Mouse (Mus musculus): ENCODE results near the gene Gm3776. TPM values are rescaled to one million over a fixed set of nuclear protein-coding genes. Genes with fewer than 3 reads are reported as not detected.
"Not testable (repeated sequence)": the region's sequence is repeated elsewhere in the genome, so short reads cannot be mapped to it uniquely, and the experiment has no call there.

The Gm3776 gene
- polyA plus RNA-seq, 1 experiment from 2014 or later = not detected

DNA sequence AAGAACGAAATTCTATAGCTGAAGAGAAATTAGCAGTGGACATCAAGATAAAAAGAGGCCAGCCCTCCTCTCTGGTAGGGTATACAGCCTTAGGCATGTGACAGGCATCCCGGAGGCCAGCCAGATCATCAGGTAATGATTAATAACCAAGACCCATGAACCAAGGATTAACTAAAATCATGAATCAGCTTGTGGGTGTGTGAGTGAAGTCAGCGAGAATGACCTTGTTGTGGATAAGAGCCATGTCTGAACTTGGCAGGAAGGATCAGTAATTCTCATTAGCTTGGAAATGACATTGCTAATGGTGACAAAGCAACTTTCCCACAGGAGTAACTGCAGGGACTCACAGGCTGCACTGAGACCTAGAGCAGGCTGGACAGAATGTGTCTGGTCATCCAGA lies 27.3 kb upstream of the Gm3776 start:
- not testable (repeated sequence) for H3K4me1 ChIP-seq; H3K4me3 ChIP-seq; H3K27ac ChIP-seq; ATAC-seq (ENCODE audit: low FRiP score, low read depth); H3K9ac ChIP-seq; H3K9me3 ChIP-seq; H3K36me3 ChIP-seq; H3K27me3 ChIP-seq; H3K4me2 ChIP-seq (replicated peaks)
- 47% methylated on average over 3 of the region's 3 CpGs for WGBS

DNA sequence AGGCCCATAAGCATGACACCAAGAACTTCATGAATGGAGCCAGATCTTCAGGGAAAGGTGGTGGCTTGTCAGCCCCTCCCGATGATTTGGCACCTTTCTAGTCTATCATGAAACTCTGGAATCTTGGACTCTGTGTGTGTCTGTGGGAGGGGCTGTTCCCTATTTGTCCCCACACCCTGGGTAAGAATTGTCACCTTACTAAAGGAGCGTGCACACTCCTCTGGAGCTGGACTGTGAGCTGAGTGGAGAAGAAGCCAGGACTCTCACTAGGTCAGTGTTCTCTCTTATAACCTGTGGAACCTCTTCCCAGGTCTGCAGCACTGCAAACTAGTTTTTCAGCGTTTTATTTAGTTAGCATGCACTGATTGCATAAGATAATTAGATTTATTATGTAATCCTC lies 26.5 kb upstream of the Gm3776 start, which contains the start of gene Gsta1:
TSS of gene Gsta1 (plus strand) at position 196 of the 400 bp plus-strand sequence.
- not testable (repeated sequence) for H3K27ac ChIP-seq; H3K27me3 ChIP-seq; H3K9ac ChIP-seq; H3K4me3 ChIP-seq; H3K4me1 ChIP-seq; H3K4me2 ChIP-seq (replicated peaks); ATAC-seq (ENCODE audit: low FRiP score, low read depth); H3K36me3 ChIP-seq; H3K9me3 ChIP-seq
- 70% methylated on average over 2 of the region's 3 CpGs for WGBS

DNA sequence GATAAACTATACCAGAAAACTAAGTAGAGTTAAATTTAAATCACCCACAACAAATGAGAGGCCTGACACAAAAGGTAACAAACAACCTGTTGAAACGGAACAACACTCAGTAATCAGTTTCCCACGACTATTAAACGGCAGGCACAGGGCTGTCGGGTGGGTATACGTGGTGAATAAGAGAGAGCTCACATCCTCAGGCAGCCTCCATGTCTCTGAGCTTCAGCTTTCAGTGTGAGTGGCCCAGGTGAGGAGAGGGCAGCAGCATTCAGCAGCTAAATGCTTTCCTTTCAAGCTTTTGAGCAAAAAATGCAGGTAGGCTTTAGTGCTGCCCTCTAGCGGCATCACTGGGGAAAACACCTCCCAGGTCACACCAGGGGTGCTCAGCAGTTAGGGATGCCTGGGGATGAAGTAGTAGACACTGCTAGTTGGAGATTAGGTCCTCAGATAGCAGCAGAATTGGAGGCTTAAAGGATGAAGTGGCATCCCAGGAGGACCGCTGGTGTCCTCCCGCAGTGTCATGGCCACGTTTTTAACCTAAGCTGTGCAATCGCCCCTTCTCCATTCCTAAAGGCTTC lies 23.7 kb upstream of the Gm3776 start:
- H3K27me3 ChIP-seq; H3K9ac ChIP-seq; H3K4me2 ChIP-seq (replicated peaks); H3K9me3 ChIP-seq; H3K4me3 ChIP-seq; ATAC-seq (ENCODE audit: low FRiP score, low read depth); H3K36me3 ChIP-seq; H3K27ac ChIP-seq; H3K4me1 ChIP-seq: not testable (repeated sequence)
- WGBS = no CpG with 5 or more reads among the region's 10 CpGs

DNA sequence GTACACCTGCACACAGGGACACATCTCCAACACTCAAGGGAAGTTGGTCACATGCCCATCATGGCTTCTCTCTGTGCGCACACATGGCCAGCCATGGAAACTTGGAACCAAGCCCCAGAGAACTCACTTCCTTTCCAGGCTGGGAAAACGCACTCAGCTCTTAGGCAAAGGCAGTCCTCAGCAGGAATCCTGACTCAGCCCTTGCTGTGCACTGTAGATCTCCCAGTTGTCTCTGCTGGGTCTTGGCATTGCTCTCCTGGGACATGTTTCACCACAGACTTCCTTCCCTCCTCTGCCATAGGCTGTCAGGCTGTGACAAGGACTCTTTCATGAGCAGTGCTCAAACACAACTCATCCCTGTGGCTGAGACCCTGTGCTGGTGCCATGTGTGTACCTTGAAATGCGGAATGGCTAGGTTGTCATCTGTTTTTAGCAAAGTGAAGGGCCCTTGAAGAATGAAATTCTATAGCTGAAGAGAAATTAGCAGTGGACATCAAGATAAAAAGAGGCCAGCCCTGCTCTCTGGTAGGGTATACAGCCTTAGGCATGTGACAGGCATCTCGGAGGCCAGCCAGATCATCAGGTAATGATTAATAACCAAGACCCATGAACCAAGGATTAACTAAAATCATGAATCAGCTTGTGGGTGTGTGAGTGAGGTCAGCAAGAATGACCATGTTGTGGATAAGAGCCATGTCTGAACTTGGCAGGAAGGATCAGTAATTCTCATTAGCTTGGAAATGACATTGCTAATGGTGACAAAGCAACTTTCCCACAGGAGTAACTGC lies 1.1 kb upstream of the Gm3776 start:
- not testable (repeated sequence) for H3K9me3 ChIP-seq; H3K27me3 ChIP-seq; ATAC-seq (ENCODE audit: low FRiP score, low read depth); H3K4me1 ChIP-seq; H3K9ac ChIP-seq; H3K27ac ChIP-seq; H3K36me3 ChIP-seq; H3K4me2 ChIP-seq (replicated peaks); H3K4me3 ChIP-seq
- WGBS = 58% methylated on average over 4 of the region's 4 CpGs

DNA sequence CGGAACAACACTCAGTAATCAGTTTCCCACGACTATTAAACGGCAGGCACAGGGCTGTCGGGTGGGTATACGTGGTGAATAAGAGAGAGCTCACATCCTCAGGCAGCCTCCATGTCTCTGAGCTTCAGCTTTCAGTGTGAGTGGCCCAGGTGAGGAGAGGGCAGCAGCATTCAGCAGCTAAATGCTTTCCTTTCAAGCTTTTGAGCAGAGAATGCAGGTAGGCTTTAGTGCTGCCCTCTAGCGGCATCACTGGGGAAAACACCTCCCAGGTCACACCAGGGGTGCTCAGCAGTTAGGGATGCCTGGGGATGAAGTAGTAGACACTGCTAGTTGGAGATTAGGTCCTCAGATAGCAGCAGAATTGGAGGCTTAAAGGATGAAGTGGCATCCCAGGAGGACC lies 2.8 kb downstream of the Gm3776 start:
- not testable (repeated sequence) for ATAC-seq (ENCODE audit: low FRiP score, low read depth); H3K4me2 ChIP-seq (replicated peaks); H3K27me3 ChIP-seq; H3K4me1 ChIP-seq; H3K4me3 ChIP-seq; H3K9ac ChIP-seq; H3K9me3 ChIP-seq; H3K36me3 ChIP-seq; H3K27ac ChIP-seq
- WGBS = 0% methylated on average over 1 of the region's 6 CpGs

DNA sequence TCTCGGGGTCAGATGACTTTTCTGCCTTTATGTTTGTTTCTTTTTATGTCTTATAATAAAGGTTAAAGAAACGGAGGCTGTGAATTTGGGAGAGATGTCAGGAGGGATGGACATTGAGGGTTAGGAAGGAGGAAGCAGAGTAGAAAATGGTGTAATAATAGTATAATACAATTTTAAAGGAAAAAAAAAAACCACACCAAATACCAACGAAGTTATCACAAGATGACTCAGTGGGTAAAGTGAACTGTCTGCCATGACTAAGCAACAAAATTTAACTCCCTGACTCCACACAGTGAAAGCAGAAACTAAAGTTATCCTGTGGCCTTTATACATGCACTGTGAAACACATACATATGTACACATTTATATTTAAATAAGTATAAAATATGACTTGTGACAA lies 14.0 kb downstream of the Gm3776 start:
- WGBS = 85% methylated on average over 3 of the region's 3 CpGs
- H3K4me3 ChIP-seq; H3K4me1 ChIP-seq; H3K4me2 ChIP-seq (replicated peaks); H3K36me3 ChIP-seq; H3K9me3 ChIP-seq; H3K27ac ChIP-seq; H3K9ac ChIP-seq; H3K27me3 ChIP-seq; ATAC-seq (ENCODE audit: low FRiP score, low read depth): not testable (repeated sequence)

DNA sequence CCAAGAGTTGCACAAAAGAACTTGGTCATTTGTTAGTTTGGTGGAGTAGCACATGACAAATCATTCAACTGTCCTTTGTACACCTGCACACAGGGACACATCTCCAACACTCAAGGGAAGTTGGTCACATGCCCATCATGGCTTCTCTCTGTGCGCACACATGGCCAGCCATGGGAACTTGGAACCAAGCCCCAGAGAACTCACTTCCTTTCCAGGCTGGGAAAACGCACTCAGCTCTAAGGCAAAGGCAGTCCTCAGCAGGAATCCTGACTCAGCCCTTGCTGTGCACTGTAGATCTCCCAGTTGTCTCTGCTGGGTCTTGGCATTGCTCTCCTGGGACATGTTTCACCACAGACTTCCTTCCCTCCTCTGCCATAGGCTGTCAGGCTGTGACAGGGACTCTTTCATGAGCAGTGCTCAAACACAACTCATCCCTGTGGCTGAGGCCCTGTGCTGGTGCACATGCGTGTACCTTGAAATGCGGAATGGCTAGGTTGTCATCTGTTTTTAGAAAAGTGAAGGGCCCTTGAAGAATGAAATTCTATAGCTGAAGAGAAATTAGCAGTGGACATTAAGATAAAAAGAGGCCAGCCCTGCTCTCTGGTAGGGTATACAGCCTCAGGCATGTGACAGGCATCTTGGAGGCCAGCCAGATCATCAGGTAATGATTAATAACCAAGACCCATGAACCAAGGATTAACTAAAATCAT lies 25.2 kb downstream of the Gm3776 start:
- H3K9me3 ChIP-seq; H3K4me3 ChIP-seq; H3K4me2 ChIP-seq (replicated peaks); H3K36me3 ChIP-seq; H3K27ac ChIP-seq; ATAC-seq (ENCODE audit: low FRiP score, low read depth); H3K9ac ChIP-seq; H3K4me1 ChIP-seq; H3K27me3 ChIP-seq: not testable (repeated sequence)
- 83% methylated on average over 4 of the region's 4 CpGs for WGBS

DNA sequence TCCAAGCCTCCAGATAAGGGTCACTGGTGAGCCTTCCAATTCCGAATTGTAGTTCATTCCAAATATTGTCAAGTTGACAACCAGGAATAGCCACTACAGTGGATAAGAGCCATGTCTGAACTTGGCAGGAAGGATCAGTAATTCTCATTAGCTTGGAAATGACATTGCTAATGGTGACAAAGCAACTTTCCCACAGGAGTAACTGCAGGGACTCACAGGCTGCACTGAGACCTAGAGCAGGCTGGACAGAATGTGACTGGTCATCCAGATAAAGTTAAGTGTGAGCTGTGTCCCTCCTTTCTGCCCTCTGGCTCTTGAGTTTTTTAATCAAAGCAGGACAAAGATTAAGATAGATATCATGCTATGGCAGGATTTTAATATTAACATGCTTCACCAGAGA lies 32.1 kb downstream of the Gm3776 start:
- ATAC-seq (ENCODE audit: low FRiP score, low read depth); H3K9me3 ChIP-seq; H3K27ac ChIP-seq; H3K27me3 ChIP-seq; H3K4me1 ChIP-seq; H3K4me3 ChIP-seq; H3K9ac ChIP-seq; H3K4me2 ChIP-seq (replicated peaks); H3K36me3 ChIP-seq: not testable (repeated sequence)
- WGBS = 78% methylated on average over 1 of the region's 1 CpGs

DNA sequence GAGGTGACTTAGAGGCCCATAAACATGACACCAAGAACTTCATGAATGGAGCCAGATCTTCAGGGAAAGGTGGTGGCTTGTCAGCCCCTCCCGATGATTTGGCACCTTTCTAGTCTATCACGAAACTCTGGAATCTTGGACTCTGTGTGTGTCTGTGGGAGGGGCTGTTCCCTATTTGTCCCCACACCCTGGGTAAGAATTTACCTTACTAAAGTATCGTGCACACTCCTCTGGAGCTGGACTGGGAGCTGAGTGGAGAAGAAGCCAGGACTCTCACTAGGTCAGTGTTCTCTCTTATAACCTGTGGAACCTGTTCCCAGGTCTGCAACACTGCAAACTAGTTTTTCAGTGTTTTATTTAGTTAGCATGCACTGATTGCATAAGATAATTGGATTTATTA lies 32.8 kb downstream of the Gm3776 start, which contains the start of gene Gm10639:
TSS of gene Gm10639 (plus strand) at position 201 of the 400 bp plus-strand sequence.
- not testable (repeated sequence) for H3K27me3 ChIP-seq; ATAC-seq (ENCODE audit: low FRiP score, low read depth); H3K27ac ChIP-seq; H3K9ac ChIP-seq; H3K4me2 ChIP-seq (replicated peaks); H3K4me1 ChIP-seq; H3K4me3 ChIP-seq; H3K36me3 ChIP-seq; H3K9me3 ChIP-seq
- 83% methylated on average over 3 of the region's 3 CpGs for WGBS

DNA sequence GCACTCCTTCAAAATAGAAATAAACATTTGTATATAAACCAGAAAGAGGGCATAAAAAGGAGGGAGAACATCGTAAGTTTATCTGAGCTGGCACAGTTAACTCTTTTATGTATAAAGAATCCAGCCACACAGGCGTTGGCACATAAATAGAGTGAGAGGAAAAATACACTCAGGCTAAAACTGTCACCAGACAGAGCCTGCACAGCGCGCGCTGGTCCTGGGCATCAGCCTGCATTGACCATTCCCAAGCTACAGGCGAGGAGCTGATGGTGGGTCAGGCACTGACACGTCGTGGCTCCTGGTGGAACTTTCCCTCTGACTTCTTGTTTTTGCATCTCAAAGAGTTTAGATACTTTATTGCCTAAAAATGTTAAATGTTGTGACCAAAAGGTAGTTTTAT lies 35.5 kb downstream of the Gm3776 start:
- H3K4me1 ChIP-seq; H3K9ac ChIP-seq; H3K27ac ChIP-seq; H3K27me3 ChIP-seq; H3K4me2 ChIP-seq (replicated peaks); H3K9me3 ChIP-seq; ATAC-seq (ENCODE audit: low FRiP score, low read depth); H3K4me3 ChIP-seq; H3K36me3 ChIP-seq: not testable (repeated sequence)
- WGBS = 72% methylated on average over 8 of the region's 8 CpGs

DNA sequence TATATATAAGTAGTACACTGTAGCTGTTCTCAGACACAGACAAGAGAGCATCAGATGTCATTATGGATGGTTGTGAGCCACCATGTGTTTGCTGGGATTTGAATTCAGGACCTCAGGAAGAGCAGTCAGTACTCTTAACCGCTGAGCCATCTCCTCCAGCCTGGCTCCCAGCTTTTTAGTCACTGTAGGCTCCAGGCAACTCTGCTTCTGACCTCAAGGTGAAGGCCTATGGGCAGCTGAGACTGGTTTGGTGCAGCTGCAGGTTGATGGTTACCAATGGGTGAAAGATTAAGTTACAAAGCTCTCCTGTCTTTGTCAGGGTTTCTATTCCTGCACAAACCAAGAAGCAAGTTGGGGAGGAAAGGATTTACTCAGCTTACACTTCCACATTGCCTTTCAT lies 36.8 kb downstream of the Gm3776 start:
- H3K36me3 ChIP-seq; H3K9ac ChIP-seq; H3K4me2 ChIP-seq (replicated peaks); H3K27me3 ChIP-seq; H3K9me3 ChIP-seq; H3K4me1 ChIP-seq; ATAC-seq (ENCODE audit: low FRiP score, low read depth); H3K27ac ChIP-seq; H3K4me3 ChIP-seq: not testable (repeated sequence)
- 50% methylated on average over 1 of the region's 1 CpGs for WGBS

DNA sequence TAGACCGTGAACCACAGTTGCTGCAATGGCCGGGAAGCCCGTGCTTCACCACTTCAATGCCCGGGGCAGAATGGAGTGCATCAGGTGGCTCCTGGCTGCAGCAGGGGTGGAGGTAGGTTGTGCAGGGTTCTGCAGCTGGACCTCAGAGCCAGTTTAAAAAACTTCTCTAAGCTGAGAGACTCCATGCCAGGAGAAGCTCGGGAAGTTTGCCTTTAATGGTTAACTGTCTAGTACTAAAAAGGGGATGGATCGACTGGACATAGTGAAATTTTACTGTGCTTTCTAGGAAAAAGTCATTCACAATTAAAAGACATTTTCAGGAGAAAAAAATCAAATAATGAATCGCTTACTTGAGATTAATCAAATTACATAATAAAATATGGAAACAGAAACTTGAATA lies 37.9 kb downstream of the Gm3776 start:
- 70% methylated on average over 7 of the region's 7 CpGs for WGBS
- H3K9ac ChIP-seq = not testable (repeated sequence)

More for the DNA sequence above, 37.9 kb downstream of the Gm3776 start:
- H3K27me3 ChIP-seq; ATAC-seq (ENCODE audit: low FRiP score, low read depth); H3K4me1 ChIP-seq; H3K4me2 ChIP-seq (replicated peaks); H3K36me3 ChIP-seq; H3K27ac ChIP-seq; H3K4me3 ChIP-seq; H3K9me3 ChIP-seq: not testable (repeated sequence)
